Mouse (Mus musculus) intestine, postnatal 0 days (tissue): ENCODE results near the gene Plekha7. TPM values are rescaled to one million over a fixed set of nuclear protein-coding genes. Genes with fewer than 3 reads are reported as not detected.
A peak's percentile ranks its signal among the peaks of the same experiment; 100 is the strongest.

Source experiments
- ATAC-seq: fragments of 200-750 bp; cut with Nextera tagmentation; 2 replicates; pipeline ENCODE4 v1.8.0; 2017; ENCODE audit warnings: mild to moderate bottlenecking, moderate TSS enrichment, moderate library complexity
- H3K27ac ChIP-seq: fragments of 300-500 bp; sonication (generic); 2 replicates; pipeline ENCODE4 v1.5.1; 2014; ENCODE audit warnings: mild to moderate bottlenecking, low read depth, low read length, moderate library complexity
- H3K27me3 ChIP-seq: fragments of 300-500 bp; sonication (generic); replicated peaks from 2 replicates; pipeline ENCODE4 v1.6.1; 2014; ENCODE audit warnings: low read length, mixed read lengths; ENCODE audit not compliant: control insufficient read depth, insufficient read depth
- H3K36me3 ChIP-seq: fragments of 300-500 bp; sonication (generic); 2 replicates; pipeline ENCODE4 v1.6.1; 2014; ENCODE audit warnings: mild to moderate bottlenecking, moderate library complexity; ENCODE audit not compliant: control insufficient read depth, insufficient read depth
- H3K4me1 ChIP-seq: fragments of 300-500 bp; sonication (generic); replicated peaks from 2 replicates; pipeline ENCODE4 v1.6.1; 2014; ENCODE audit warnings: antibody characterized with exemption, low read length, mixed read lengths; ENCODE audit not compliant: control insufficient read depth, insufficient read depth
- H3K4me2 ChIP-seq: fragments of 300-500 bp; sonication (generic); replicated peaks from 2 replicates; pipeline ENCODE4 v1.6.1; 2014; ENCODE audit warnings: low read depth, mild to moderate bottlenecking, moderate library complexity
- H3K4me3 ChIP-seq: fragments of 300-500 bp; sonication (generic); 2 replicates; pipeline ENCODE4 v1.5.1; 2014; ENCODE audit warnings: low read depth, low read length
- H3K9ac ChIP-seq: fragments of 300-500 bp; sonication (generic); 2 replicates; pipeline ENCODE4 v1.6.1; 2014; ENCODE audit warnings: mild to moderate bottlenecking, low read depth, low read length
- H3K9me3 ChIP-seq: fragments of 300-500 bp; sonication (generic); 2 replicates; pipeline ENCODE4 v1.6.1; 2016; ENCODE audit warnings: mixed run types; ENCODE audit not compliant: control insufficient read depth
- CTCF ChIP-seq: sonication (generic); IDR thresholded peaks from 2 replicates; pipeline ENCODE4 v1.5.1; 2016; ENCODE audit warnings: low read depth, mild to moderate bottlenecking, control low read depth, antibody characterized with exemption, moderate library complexity
- WGBS: fragments of 180-500 bp; shearing (Covaris S2); extraction: QIAGEN DNeasy Blood & Tissue Kit; methylation state at CpG from one replicate; pipeline ENCODE4 v1.1.7; 2014; 5-methylcytosine and 5-hydroxymethylcytosine counted together
- polyA plus RNA-seq: library from polyadenylated mRNA; unstranded; fragments of >200 nt; fragmentation: Nextera tagmentation; extraction: Ambion mirVana; gene quantifications from 2 replicates; pipeline ENCODE4 v1.2.1, GENCODE M21; 2015

Gene Plekha7
- polyA plus RNA-seq, 1 experiment from 2014 or later: 17.2 TPM

DNA sequence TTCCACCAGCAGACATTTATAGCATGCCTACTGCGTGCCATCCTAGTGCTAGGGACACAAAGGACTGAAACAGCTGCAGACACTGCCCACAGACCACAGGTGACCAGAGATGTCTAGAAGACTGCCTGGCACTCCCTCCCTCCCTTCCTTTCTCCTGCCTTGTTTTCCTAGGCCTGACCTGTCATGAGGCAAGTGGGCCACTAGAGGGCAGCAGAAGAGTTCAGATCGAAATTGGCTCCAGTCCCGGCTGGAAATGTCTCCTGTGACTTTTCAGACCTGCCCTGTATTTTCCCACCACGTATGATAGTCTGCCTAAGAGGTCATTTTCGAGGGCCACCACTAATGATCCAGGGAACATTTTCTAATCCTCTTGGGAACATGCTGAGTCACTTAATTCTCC is 176.1 kb downstream of the Plekha7 start:
- H3K27me3 ChIP-seq: no peaks in the 10 kb centered on the region
- H3K36me3 ChIP-seq: peaks cover 36% of the 10 kb centered on the region
- no peaks in the 10 kb centered on the region for H3K9me3 ChIP-seq
- 2% methylated on average over 5 of the region's 5 CpGs for WGBS
- ATAC-seq: no peak; the same call in 1 of the 2 replicates
- H3K9ac ChIP-seq: no peak overlapping the region
- H3K27ac ChIP-seq: no peak overlapping the region
- H3K4me3 ChIP-seq: no peak overlapping the region
- no peaks in the 10 kb centered on the region for H3K4me1 ChIP-seq
- no peak overlapping the region for H3K4me2 ChIP-seq
- peak; percentile 94 for TF ChIP-seq CTCF

DNA sequence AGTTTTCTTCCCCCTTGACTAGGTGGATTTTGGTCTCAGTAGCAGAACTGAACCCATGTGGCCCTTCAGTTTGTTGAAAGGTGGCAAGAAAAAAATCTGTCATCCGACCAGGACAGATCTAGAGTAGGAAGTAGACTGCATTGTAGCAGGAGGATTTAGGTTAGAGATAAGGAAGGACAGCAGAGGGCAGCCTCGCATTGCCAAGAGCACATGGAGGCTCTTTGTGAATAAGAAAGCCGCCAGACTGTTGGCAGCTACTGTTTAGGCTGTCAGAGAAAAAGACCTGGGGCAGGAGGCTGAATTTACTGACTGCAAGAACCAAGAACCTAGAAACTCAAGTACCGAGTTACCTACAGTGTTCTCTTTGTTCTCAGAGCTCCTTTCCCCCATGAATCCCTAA is 176.8 kb downstream of the Plekha7 start:
- TF ChIP-seq CTCF: peak; percentile 60
- H3K9me3 ChIP-seq: no peaks in the 10 kb centered on the region
- 32% methylated on average over 4 of the region's 4 CpGs for WGBS
- no peak overlapping the region for H3K27ac ChIP-seq
- no peaks in the 10 kb centered on the region for H3K4me1 ChIP-seq
- H3K4me2 ChIP-seq: no peak overlapping the region
- no peak for ATAC-seq
- peaks cover 36% of the 10 kb centered on the region for H3K36me3 ChIP-seq
- no peaks in the 10 kb centered on the region for H3K27me3 ChIP-seq
- peak overlapping the region; percentile 11; the same call in 1 of the 2 replicates for H3K9ac ChIP-seq
- no peak overlapping the region for H3K4me3 ChIP-seq

DNA sequence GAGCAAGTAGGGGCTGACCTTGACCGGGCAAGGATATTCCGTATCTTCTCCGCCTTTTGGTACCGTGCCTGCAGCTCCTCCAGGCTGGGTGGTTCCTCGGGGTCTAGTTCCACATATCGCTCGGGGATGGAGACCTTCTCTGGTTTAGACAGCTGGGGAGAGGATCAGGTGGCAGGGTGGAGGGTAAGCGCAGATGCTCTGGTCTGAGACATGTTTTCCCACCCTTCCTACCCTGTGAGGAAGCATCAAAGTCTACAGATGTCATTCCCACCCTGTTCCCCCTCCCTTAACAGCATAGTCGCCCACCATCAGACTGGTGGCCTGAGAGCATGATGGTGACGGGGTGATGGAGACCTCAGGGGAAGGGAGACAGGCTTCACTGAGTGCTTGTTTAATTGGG is 178.8 kb downstream of the Plekha7 start:
- H3K4me3 ChIP-seq: no peak overlapping the region
- WGBS: 89% methylated on average over 10 of the region's 10 CpGs
- no peaks in the 10 kb centered on the region for H3K27me3 ChIP-seq
- H3K36me3 ChIP-seq: peaks cover 42% of the 10 kb centered on the region; the same call in 1 of the 2 replicates
- no peak for TF ChIP-seq CTCF
- H3K9ac ChIP-seq: no peak overlapping the region
- no peak overlapping the region for H3K4me2 ChIP-seq
- H3K27ac ChIP-seq: no peak overlapping the region
- no peak for ATAC-seq
- H3K9me3 ChIP-seq: no peaks in the 10 kb centered on the region
- H3K4me1 ChIP-seq: no peaks in the 10 kb centered on the region

DNA sequence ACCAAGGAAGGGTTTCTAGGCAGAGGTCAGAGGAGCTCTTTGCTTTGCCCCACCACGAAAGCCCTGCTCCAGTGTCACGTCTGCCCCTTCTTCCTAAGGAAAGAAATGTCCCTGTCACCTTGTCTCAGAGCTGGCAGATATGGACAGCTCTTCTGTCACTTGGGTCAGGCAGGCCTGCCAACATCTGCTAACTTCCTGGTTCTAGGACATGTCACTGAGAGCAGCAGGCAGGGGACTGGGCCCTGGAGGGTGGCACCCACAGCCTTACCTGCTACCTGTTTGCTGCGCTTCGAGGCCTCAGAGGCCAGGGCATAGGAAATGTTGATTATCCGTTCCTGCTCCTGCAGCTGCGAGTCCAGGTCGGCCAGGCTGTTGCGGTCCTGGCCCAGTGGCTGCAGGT is 179.9 kb downstream of the Plekha7 start:
- ATAC-seq: no peak
- Histone ChIP-seq H3K36me3 (peaks cover 47% of the 10 kb centered on the region; the same call in 1 of the 2 replicates), H3K4me3 (no peak overlapping the region), H3K4me2 (no peak overlapping the region), H3K27ac (no peak overlapping the region), H3K4me1 (no peaks in the 10 kb centered on the region), H3K9me3 (no peaks in the 10 kb centered on the region), H3K9ac (no peak overlapping the region), H3K27me3 (no peaks in the 10 kb centered on the region)
- 92% methylated on average over 8 of the region's 8 CpGs for WGBS
- no peak for TF ChIP-seq CTCF

DNA sequence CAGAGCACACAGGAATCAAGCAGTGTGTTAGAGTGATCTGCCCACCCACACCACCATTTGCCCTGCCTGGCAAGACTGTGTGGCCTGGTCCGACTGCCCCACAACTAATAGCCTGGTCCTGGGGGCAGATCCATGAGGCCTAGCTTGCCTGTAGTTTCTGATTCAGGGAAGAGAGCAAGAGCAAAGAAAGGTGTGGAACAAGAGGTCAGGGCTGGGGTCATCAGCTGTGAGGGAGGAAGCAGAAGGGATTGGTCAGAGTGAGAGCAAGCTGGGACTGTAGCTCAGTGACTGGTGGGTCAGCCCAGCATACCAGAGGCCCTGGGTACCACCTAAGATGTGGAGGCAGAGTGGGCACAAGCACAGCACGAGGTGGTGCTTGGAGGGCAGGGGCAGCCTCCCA is 181.1 kb downstream of the Plekha7 start:
- Histone ChIP-seq H3K9me3 (no peaks in the 10 kb centered on the region), H3K4me1 (no peaks in the 10 kb centered on the region), H3K4me3 (no peak overlapping the region), H3K9ac (no peak overlapping the region), H3K27ac (no peak overlapping the region), H3K36me3 (peaks cover 47% of the 10 kb centered on the region; the same call in 1 of the 2 replicates), H3K4me2 (no peak overlapping the region), H3K27me3 (no peaks in the 10 kb centered on the region)
- no peak for ATAC-seq
- whole genome bisulfite sequencing: 65% methylated on average over 2 of the region's 2 CpGs
- TF ChIP-seq CTCF: no peak

DNA sequence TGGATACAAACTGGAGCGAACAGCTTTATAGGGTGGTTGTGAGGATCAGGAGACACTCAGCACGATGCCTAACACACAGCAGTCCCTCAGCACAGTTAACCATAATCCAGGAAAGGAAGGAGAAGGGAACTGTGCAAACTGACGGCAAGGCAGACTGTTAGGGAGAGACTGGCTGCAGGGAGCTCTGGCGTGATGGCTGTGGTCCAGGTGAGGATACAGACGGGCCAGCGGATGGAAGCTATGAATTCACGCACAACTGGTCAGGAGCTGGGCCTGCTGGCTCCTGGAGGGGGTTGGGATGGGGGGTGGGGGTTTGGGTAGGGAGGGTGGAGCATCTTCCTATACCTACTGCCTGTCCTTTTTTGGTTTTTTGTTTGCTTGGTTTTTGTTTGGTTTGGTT is 182.5 kb downstream of the Plekha7 start:
- Histone ChIP-seq H3K4me1 (no peaks in the 10 kb centered on the region), H3K4me2 (no peak overlapping the region), H3K9ac (no peak overlapping the region), H3K9me3 (no peaks in the 10 kb centered on the region), H3K4me3 (no peak overlapping the region), H3K27me3 (no peaks in the 10 kb centered on the region), H3K27ac (no peak overlapping the region), H3K36me3 (peaks cover 47% of the 10 kb centered on the region; the same call in 1 of the 2 replicates)
- 75% methylated on average over 7 of the region's 7 CpGs for WGBS
- no peak for TF ChIP-seq CTCF
- no peak for ATAC-seq

DNA sequence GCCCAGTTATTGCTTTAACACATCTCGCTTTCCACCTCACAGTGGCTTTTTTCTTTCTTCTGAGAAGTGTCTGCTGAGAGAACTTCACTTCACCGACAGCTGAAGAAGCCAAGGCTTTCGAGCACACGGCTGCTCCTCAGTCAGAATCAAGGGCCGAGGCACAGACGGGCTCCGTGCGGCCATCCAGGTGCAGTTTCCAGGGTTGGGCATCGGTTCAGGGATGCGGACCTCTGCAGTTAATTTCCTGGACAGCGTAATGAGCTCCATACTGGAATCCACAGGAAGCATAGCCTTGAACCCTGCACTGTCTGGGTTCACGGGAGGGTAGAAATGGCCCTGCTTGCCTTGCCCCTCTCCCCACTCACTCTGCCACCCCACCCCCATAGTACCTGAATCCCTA is 184.1 kb downstream of the Plekha7 start:
- H3K9ac ChIP-seq: no peak overlapping the region
- no peaks in the 10 kb centered on the region for H3K27me3 ChIP-seq
- peaks cover 41% of the 10 kb centered on the region; the same call in 1 of the 2 replicates for H3K36me3 ChIP-seq
- no peak overlapping the region for H3K4me3 ChIP-seq
- 91% methylated on average over 12 of the region's 12 CpGs for WGBS
- no peaks in the 10 kb centered on the region for H3K9me3 ChIP-seq
- no peak for TF ChIP-seq CTCF
- no peak overlapping the region for H3K4me2 ChIP-seq
- no peak for ATAC-seq
- H3K27ac ChIP-seq: no peak overlapping the region
- no peaks in the 10 kb centered on the region for H3K4me1 ChIP-seq
